Mouse (Mus musculus) CH12.LX (cell line): Measurements from ENCODE around the gene Cep89. TPM values are rescaled to one million over a fixed set of nuclear protein-coding genes. Genes with fewer than 3 reads are reported as not detected.

ENCODE experiments used
- DNase-seq: peaks from one replicate; pipeline ENCODE4 v3.0.0-alpha.2; 2013; ENCODE audit errors: extremely low read depth
- H3K27ac ChIP-seq: 2 replicates; pipeline ENCODE4 v1.5.1; 2012; ENCODE audit warnings: low read depth, mild to moderate bottlenecking, control low read depth, moderate library complexity; ENCODE audit not compliant: insufficient read depth
- H3K27me3 ChIP-seq: replicated peaks from 2 replicates; pipeline ENCODE3; 2012; ENCODE audit warnings: inconsistent platforms
- H3K36me3 ChIP-seq, 2 experiments: replicated peaks in 1 of 2; 2 replicates each; pipeline versions ENCODE3 to v1.6.1; 2012; ENCODE audit warnings: inconsistent platforms in 1 of 2, low read length in 1 of 2, mild to moderate bottlenecking in 1 of 2, mixed read lengths in 1 of 2, moderate library complexity in 1 of 2; ENCODE audit not compliant: control insufficient read depth in 1 of 2, insufficient read depth in 1 of 2
- H3K4me1 ChIP-seq, 2 experiments: 2 replicates each; pipeline ENCODE4 v1.6.1; 2012; ENCODE audit warnings: inconsistent platforms in 1 of 2, moderate library complexity in 1 of 2; ENCODE audit not compliant: insufficient read depth in 2 of 2, control insufficient read depth in 1 of 2
- H3K4me2 ChIP-seq: 2 replicates; pipeline ENCODE4 v1.6.1; 2012; ENCODE audit warnings: low read depth, mild to moderate bottlenecking, control low read depth; ENCODE audit not compliant: poor library complexity, insufficient read depth, severe bottlenecking
- H3K4me3 ChIP-seq, 3 experiments: fragments of 150-350 bp in 1 of 3; sonication (generic) in 1 of 3; replicated peaks in 1 of 3; 2 replicates each; pipeline versions ENCODE3 to v1.5.1; 2011 to 2012; ENCODE audit warnings: low read depth in 2 of 3, low read length in 2 of 3, mild to moderate bottlenecking in 2 of 3, moderate library complexity in 2 of 3, control low read depth in 1 of 3, improper control_type of control experiment in 1 of 3, inconsistent platforms in 1 of 3, mixed read lengths in 1 of 3; ENCODE audit not compliant: poor library complexity in 1 of 3
- H3K79me2 ChIP-seq: replicated peaks from 2 replicates; pipeline ENCODE4 v1.6.1; 2012; ENCODE audit warnings: mild to moderate bottlenecking, moderate library complexity; ENCODE audit not compliant: control insufficient read depth, poor library complexity, insufficient read depth, severe bottlenecking; ENCODE audit errors: extremely low read depth
- H3K9ac ChIP-seq: 2 replicates; pipeline ENCODE4 v1.6.1; 2012; ENCODE audit warnings: low read depth, mild to moderate bottlenecking, control low read depth, moderate library complexity; ENCODE audit not compliant: insufficient read depth
- H3K9me3 ChIP-seq: replicated peaks from 2 replicates; pipeline ENCODE3; 2012; ENCODE audit warnings: low read length, inconsistent platforms, mixed read lengths
- CHD2 ChIP-seq: IDR thresholded peaks from 2 replicates; pipeline ENCODE4 v1.6.1; 2011; ENCODE audit warnings: low read length, improper control_type of control experiment
- GABPA ChIP-seq: IDR thresholded peaks from 2 replicates; pipeline ENCODE4 v1.6.1; 2012; ENCODE audit warnings: low read depth, low read length, improper control_type of control experiment, inconsistent platforms; ENCODE audit not compliant: insufficient replicate concordance
- IRF4 ChIP-seq: IDR thresholded peaks from 2 replicates; pipeline ENCODE4 v1.6.1; 2014; ENCODE audit warnings: low read depth, mild to moderate bottlenecking, inconsistent platforms, low read length, improper control_type of control experiment
- JUN ChIP-seq: IDR thresholded peaks from 2 replicates; pipeline ENCODE4 v1.6.1; 2011; ENCODE audit warnings: low read depth, mild to moderate bottlenecking, low read length, improper control_type of control experiment, moderate library complexity; ENCODE audit not compliant: insufficient read depth
- JUND ChIP-seq: conservative IDR thresholded peaks from 2 replicates; pipeline ENCODE4 v1.6.1; 2011; ENCODE audit warnings: low read depth, low read length, improper control_type of control experiment
- KAT2A ChIP-seq: IDR thresholded peaks from 2 replicates; pipeline ENCODE4 v1.6.1; 2012; ENCODE audit warnings: low read length, improper control_type of control experiment, inconsistent platforms; ENCODE audit not compliant: insufficient replicate concordance
- MAX ChIP-seq: IDR thresholded peaks from 2 replicates; pipeline ENCODE4 v1.6.1; 2011; ENCODE audit warnings: low read length, improper control_type of control experiment
- MEF2A ChIP-seq: IDR thresholded peaks from 2 replicates; pipeline ENCODE4 v1.6.1; 2014; ENCODE audit warnings: low read depth, mild to moderate bottlenecking, inconsistent platforms, low read length, improper control_type of control experiment, borderline replicate concordance
- MYC ChIP-seq: IDR thresholded peaks from 2 replicates; pipeline ENCODE4 v1.6.1; 2011; ENCODE audit warnings: low read depth, mild to moderate bottlenecking, improper control_type of control experiment, low read length
- NELFE ChIP-seq: IDR thresholded peaks from 2 replicates; pipeline ENCODE4 v1.6.1; 2011; ENCODE audit warnings: low read depth, low read length, improper control_type of control experiment
- NRF1 ChIP-seq: IDR thresholded peaks from 2 replicates; pipeline ENCODE4 v1.6.1; 2014; ENCODE audit warnings: low read depth, mild to moderate bottlenecking, inconsistent platforms, low read length, improper control_type of control experiment, moderate library complexity
- PAX5 ChIP-seq: IDR thresholded peaks from 2 replicates; pipeline ENCODE4 v1.6.1; 2012; ENCODE audit warnings: low read length, inconsistent platforms, mixed read lengths
- POLR2A ChIP-seq: IDR thresholded peaks from 2 replicates; pipeline ENCODE4 v1.6.1; 2011; ENCODE audit warnings: low read depth, mild to moderate bottlenecking, improper control_type of control experiment, low read length
- RAD21 ChIP-seq: IDR thresholded peaks from 2 replicates; pipeline ENCODE4 v1.6.1; 2011; ENCODE audit warnings: low read depth, mild to moderate bottlenecking, low read length, improper control_type of control experiment, moderate library complexity
- RCOR1 ChIP-seq: conservative IDR thresholded peaks from 2 replicates; pipeline ENCODE4 v1.6.1; 2012; ENCODE audit warnings: low read depth, mild to moderate bottlenecking, inconsistent platforms, low read length, improper control_type of control experiment
- SMC3 ChIP-seq: IDR thresholded peaks from 2 replicates; pipeline ENCODE4 v1.6.1; 2011; ENCODE audit warnings: low read depth, low read length, improper control_type of control experiment
- USF1 ChIP-seq: IDR thresholded peaks from 2 replicates; pipeline ENCODE4 v1.6.1; 2014; ENCODE audit warnings: low read depth, mild to moderate bottlenecking, inconsistent platforms, low read length, improper control_type of control experiment
- USF2 ChIP-seq: conservative IDR thresholded peaks from 2 replicates; pipeline ENCODE4 v1.6.1; 2011; ENCODE audit warnings: low read depth, low read length, improper control_type of control experiment
- ZC3H11A ChIP-seq: IDR thresholded peaks from 2 replicates; pipeline ENCODE4 v1.6.1; 2012; ENCODE audit warnings: low read depth, mild to moderate bottlenecking, inconsistent platforms, low read length, improper control_type of control experiment
- ZNF384 ChIP-seq: IDR thresholded peaks from 2 replicates; pipeline ENCODE4 v1.6.1; 2012; ENCODE audit warnings: low read depth, low read length, improper control_type of control experiment, inconsistent platforms
- dilution Hi-C: fragments of 300-500 bp; cut with MboI; formaldehyde crosslinking; loops from 2 replicates; pipeline ENCODE4 v1.14.3; 2020; ENCODE audit warnings: low sequenced_read_pairs; ENCODE audit not compliant: extremely low pct_unique_long_range_greater_than_20kb, extremely low pct_ligation_motif_present
- in situ Hi-C: fragments of 300-500 bp; cut with MboI; formaldehyde crosslinking; loops from 3 replicates; pipeline ENCODE4 v1.14.3; 2019; ENCODE audit warnings: low sequenced_read_pairs, low pct_ligation_motif_present, low pct_unique_long_range_greater_than_20kb, mixed read lengths
- polyA plus RNA-seq: library from polyadenylated mRNA; unstranded; fragments of >175 nt; gene quantifications from 2 replicates; pipeline ENCODE4 v1.2.1, GENCODE M21; 2012; ENCODE audit warnings: low read depth; ENCODE audit not compliant: insufficient read length
- total RNA-seq, 2 experiments: library from RNA; depleted of rRNA; stranded (reverse); fragments of 300-350 nt in 1 of 2; fragments of >200 nt in 1 of 2; gene quantifications; 2 replicates each; pipeline ENCODE4 v1.2.3; 2012 to 2014

Gene Cep89
- total and polyA plus RNA-seq, 3 experiments = 5.2 to 25.4 (median 12.6) TPM

GRCm38 (mm10) chr7:35467856-35468255 lies 71.0 kb downstream of the Cep89 start:
- Histone ChIP-seq H3K27ac (no peak overlapping the region), H3K36me3 (no peaks in the 10 kb centered on the region), H3K27me3 (peaks cover under 1% of the 10 kb centered on the region), H3K9me3 (no peaks in the 10 kb centered on the region)
- in situ Hi-C loops (no loop called here), dilution Hi-C loops (no loop called here)
- no peak for DNase-seq
- TF ChIP-seq SMC3 (no peak), KAT2A (no peak)
- TF ChIP-seq, all 38 proteins: peak for 0
- Histone ChIP-seq H3K9ac (no peak overlapping the region), H3K4me1 (no peaks in the 10 kb centered on the region), H3K4me2 (no peak overlapping the region), H3K4me3 (no peak overlapping the region), H3K79me2 (no peaks in the 10 kb centered on the region)

GRCm38 (mm10) chr7:35470794-35471193 lies 74.0 kb downstream of the Cep89 start:
- Histone ChIP-seq H3K4me2 (no peak overlapping the region), H3K9ac (no peak overlapping the region), H3K9me3 (no peaks in the 10 kb centered on the region), H3K36me3 (no peaks in the 10 kb centered on the region), H3K4me1 (no peaks in the 10 kb centered on the region), H3K27ac (no peak overlapping the region), H3K27me3 (peaks cover 2% of the 10 kb centered on the region), H3K79me2 (no peaks in the 10 kb centered on the region), H3K4me3 (no peak overlapping the region)
- no peak for DNase-seq
- dilution Hi-C loops (no loop called here), in situ Hi-C loops (no loop called here)
- no peak for TF ChIP-seq JUND
- TF ChIP-seq SMC3 = no peak
- TF ChIP-seq NRF1 = no peak
- TF ChIP-seq RAD21 = no peak; the same call in none of the 2 replicates
- no peak for TF ChIP-seq POLR2A
- TF ChIP-seq ZNF384 = no peak
- no peak for TF ChIP-seq IRF4

- no peak for TF ChIP-seq NELFE
- TF ChIP-seq PAX5 = no peak
- TF ChIP-seq RAD21 = no peak
- no peak for TF ChIP-seq MYC
- TF ChIP-seq USF1 = no peak
- TF ChIP-seq MEF2A = no peak
- no peak for TF ChIP-seq MAX
- no peak for TF ChIP-seq GABPA
- TF ChIP-seq JUN = no peak
- TF ChIP-seq JUND = no peak
- no peak for TF ChIP-seq RCOR1
- TF ChIP-seq ZC3H11A = no peak
- no peak for TF ChIP-seq CHD2
- TF ChIP-seq USF2 = no peak
- no peak for TF ChIP-seq SMC3
- TF ChIP-seq, all 38 proteins: peak for 0
- no peak overlapping the region for H3K9ac ChIP-seq
- no peaks in the 10 kb centered on the region for H3K79me2 ChIP-seq
- H3K27me3 ChIP-seq = peaks cover 4% of the 10 kb centered on the region
- no peak overlapping the region for H3K4me3 ChIP-seq
- H3K4me2 ChIP-seq = no peak overlapping the region
- dilution Hi-C loops = no loop called here
- no peaks in the 10 kb centered on the region for H3K36me3 ChIP-seq
- DNase-seq = no peak
- in situ Hi-C loops = no loop called here
- no peaks in the 10 kb centered on the region for H3K4me1 ChIP-seq
- H3K27ac ChIP-seq = no peak overlapping the region
- H3K9me3 ChIP-seq = no peaks in the 10 kb centered on the region
Observed at GRCm38 (mm10) chr7:35476457-35476856, 79.6 kb downstream of the Cep89 start.
